18 mouse cellular contexts compared by ENCODE assay signal in genomic region chr11:65903944-65904343, GRCm38 (mm10).
"Had no signal": no experiment of that assay in that cellular context is flagged by ENCODE, and none has a peak within 500 bp of the region (broad histone marks: within the 10 kb centered on the region; RNA-seq: fewer than 3 reads in every experiment).

No protein-coding gene starts in this region.

- H3K4me2 ChIP-seq: lung, embryonic 14.5 days; midbrain, embryonic 11.5 days; midbrain, embryonic 13.5 days; midbrain, embryonic 15.5 days; neural tube, embryonic 12.5 days had no signal

- H3K9ac ChIP-seq: liver, embryonic 14.5 days; lung, embryonic 14.5 days; midbrain, embryonic 13.5 days; midbrain, embryonic 15.5 days; neural tube, embryonic 12.5 days had no signal

- ATAC-seq: midbrain, embryonic 13.5 days; midbrain, embryonic 15.5 days had no signal

- H3K4me3 ChIP-seq: megakaryocyte, embryonic 14.5 days; midbrain, embryonic 13.5 days; midbrain, embryonic 15.5 days; neural tube, embryonic 12.5 days had no signal

- H3K36me3 ChIP-seq: midbrain, embryonic 13.5 days; midbrain, embryonic 15.5 days; neural tube, embryonic 12.5 days had no signal

- DNase-seq: lung, adult 18-20 months; lung, embryonic 14.5 days; lung, postnatal 14 days; retina, postnatal 1 day; right cerebral cortex, adult 18-20 months; right cerebral cortex, postnatal 25 days; right cerebral cortex, postnatal 4 days; spleen, adult 18-20 months; thymus, adult 18-20 months; thymus, postnatal 14 days; thymus, postnatal 36 days had no signal

- H3K9me3 ChIP-seq: megakaryocyte, embryonic 14.5 days; midbrain, embryonic 13.5 days; midbrain, embryonic 15.5 days; neural tube, embryonic 12.5 days had no signal

- H3K4me1 ChIP-seq: midbrain, embryonic 13.5 days; midbrain, embryonic 15.5 days; neural tube, embryonic 12.5 days had no signal

- H3K27me3 ChIP-seq: megakaryocyte, embryonic 14.5 days; midbrain, embryonic 13.5 days; midbrain, embryonic 15.5 days; neural tube, embryonic 12.5 days had no signal

- H3K27ac ChIP-seq: liver, embryonic 14.5 days; macrophage; midbrain, embryonic 13.5 days; midbrain, embryonic 15.5 days; neural tube, embryonic 12.5 days had no signal
